Mouse (Mus musculus): Measurements from ENCODE around the gene Sdha.

Gene Sdha

GRCm38 (mm10) chr13:74349566-74350434 lies at the start of gene Sdha, which contains the start of gene Ccdc127:
Gene Sdha (minus strand): TSS chr13:74350280.
Gene Ccdc127 (plus strand): TSS chr13:74350309.
- DNase-seq (ENCODE audit: low read depth, low spot score): peak; percentile 98

DNA sequence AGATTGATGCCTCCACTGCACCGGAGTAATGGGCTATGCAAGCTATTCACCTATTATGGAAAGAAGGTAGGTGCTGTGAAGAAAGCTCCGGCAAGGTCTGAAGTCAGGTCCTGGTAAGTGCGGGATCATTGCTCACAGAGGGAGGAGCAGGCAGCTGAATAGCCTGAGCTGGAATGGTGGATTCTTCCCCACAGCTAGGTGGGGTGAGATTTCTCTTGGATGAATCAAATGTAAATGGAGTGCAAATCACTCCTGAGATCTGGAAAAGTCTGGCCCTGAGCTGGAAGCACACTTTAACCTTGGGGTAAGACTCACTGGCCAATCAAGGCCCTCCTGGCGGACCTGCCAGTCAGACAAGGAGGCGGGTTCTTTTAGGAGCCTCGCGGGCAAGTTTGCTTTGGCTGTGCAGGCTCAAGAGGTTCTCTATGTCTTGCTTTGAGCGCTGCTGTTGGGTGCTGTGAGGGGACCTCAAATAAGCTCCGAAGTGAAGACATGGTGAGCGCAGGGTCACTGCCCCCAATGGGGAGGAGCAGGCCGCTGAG lies 49.3 kb upstream of the Sdha start, which contains the start of gene Ftl1-ps1:
Ftl1-ps1 (plus strand) TSS at position 397 of the 542 bp plus-strand sequence.
- DNase-seq (ENCODE audit: low read depth, low spot score): no peak

- DNase-seq (ENCODE audit: low read depth, low spot score): no peak
Observed at GRCm38 (mm10) chr13:74391156-74391555, 41.1 kb upstream of the Sdha start.

- no peak for DNase-seq (ENCODE audit: low read depth, low spot score)
Observed at GRCm38 (mm10) chr13:74390371-74390990, 40.4 kb upstream of the Sdha start, which contains the start of gene Zfp72. Gene Zfp72 (minus strand): TSS chr13:74390836.

DNA sequence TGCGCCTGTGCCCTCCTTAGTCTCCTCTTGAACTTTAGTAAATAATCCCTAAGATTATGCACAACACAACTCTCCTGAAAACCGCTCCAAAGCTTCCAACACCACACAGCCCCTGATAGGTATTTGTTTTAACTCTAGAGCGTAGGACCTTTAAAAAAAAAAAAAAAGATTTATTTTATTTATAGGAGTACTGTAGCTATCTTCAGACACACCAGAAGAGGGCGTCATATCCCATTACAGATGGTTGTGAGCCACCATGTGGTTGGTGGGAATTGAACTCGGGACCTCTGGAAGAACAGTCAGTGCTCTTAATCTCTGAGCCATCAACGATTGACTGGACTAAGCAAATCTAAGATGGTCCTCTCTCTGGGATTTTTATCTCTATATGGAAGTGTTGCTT lies 39.6 kb upstream of the Sdha start:
- no peak for DNase-seq (ENCODE audit: low read depth, low spot score)

DNA sequence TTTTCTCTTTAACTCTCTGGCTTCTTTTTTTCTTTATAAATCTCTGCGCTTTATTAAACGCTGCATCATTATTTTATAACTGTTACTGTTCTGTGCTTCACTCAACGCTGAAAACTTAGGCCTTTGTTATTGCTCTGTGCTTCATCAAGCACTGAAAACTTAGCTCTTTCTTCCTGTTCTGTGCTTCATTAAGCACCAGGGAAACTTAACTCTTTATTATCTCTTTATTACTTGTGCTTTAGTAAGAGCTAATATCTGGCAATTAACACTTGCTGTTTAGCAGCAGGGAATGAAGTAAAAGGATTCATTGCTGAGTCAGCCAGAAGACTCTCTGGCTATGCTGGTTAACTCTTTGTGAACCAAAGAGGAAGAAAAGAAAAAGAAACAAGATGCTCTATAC lies 32.2 kb upstream of the Sdha start:
- no peak for DNase-seq (ENCODE audit: low read depth, low spot score)

- no peak for DNase-seq (ENCODE audit: low read depth, low spot score)
Observed at GRCm38 (mm10) chr13:74381533-74382276, 31.6 kb upstream of the Sdha start.

DNA sequence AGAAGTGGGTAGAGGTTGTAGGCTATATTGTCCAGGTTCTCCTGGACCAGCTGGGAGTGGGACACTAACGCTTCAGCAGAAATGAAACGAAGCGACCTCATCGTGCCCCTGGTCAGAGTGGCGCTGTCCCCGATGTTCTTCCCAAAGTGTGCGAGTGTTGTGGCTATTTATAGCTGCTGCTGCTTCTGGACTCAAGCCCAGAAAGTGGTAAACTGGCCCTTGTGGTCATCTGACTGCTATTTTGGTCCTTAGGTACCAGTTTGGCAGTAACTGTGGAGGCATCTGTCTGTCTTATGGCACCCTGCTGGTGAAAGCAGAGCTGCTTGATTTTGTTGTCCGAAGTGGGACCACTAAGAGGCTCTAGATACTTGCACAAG lies 13.8 kb upstream of the Sdha start, which contains the start of gene Lrrc14b:
Lrrc14b (minus strand) TSS at position 147 of the 377 bp plus-strand sequence.
- no peak for DNase-seq (ENCODE audit: low read depth, low spot score)

- no peak for DNase-seq (ENCODE audit: low read depth, low spot score)
Observed at GRCm38 (mm10) chr13:74363176-74363858, 13.2 kb upstream of the Sdha start.

DNA sequence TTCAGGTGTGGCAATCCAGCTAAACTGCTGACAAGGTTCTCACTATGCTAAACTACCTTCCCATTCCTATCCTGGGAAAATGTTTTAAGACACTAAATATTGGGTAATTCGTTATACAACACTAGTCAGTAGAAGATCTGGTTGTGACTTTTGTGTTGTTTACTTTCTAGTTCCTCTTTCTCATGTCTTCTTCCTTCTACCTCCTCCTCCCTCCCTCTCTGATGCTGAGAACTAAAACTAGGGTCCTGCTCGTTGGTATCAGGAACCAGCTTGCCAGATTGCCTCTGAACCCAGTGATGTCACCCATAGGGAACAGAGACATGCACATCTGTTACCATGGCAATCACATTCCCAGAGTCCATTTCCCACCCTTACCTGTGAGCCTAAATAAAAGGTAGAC lies 12.1 kb upstream of the Sdha start:
- no peak for DNase-seq (ENCODE audit: low read depth, low spot score)

GRCm38 (mm10) chr13:74356491-74356890 lies 6.4 kb upstream of the Sdha start:
- no peak for DNase-seq (ENCODE audit: low read depth, low spot score)

GRCm38 (mm10) chr13:74350435-74350906 lies 391 bp upstream of the Sdha start:
- no peak for DNase-seq (ENCODE audit: low read depth, low spot score)

DNA sequence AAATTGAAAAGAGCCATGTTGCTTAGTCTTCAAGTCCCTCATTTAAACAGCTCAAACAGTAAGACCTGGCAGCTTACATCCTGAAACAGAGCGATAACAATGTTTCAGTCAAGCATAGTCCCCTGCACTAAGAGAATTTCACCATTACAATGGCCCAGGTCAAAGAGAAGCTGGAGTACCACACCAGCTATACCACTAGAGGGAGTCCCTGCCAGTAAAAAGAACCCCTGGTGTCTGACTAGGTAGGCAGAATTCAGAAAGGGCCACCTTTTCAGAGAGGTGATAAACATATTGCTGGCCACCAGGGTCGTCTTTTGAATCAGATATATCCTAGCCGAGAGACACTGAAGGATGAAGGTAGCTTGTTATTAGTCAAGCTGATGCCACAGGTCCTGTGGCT lies 9.0 kb downstream of the Sdha start:
- no peak for DNase-seq (ENCODE audit: low read depth, low spot score)

DNA sequence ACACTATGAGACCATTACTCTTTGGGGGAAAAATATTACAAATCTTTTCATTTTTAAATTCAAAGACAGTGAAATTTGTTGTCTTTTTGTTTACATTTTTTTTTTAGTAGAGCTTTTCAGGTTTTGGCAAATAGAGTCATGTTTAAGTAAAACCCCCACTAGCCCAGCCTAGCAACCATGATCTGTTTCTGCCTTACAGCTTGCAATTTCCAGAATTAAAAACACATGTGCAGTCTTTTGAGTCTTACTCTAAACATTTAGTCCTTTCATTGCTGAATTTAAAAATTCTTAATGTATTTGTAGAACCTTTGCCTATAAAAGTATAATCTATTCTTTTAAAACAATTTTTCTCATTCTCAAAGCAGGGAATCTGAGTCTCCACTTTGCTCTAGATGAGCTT lies 20.8 kb downstream of the Sdha start:
- no peak for DNase-seq (ENCODE audit: low read depth, low spot score)

DNA sequence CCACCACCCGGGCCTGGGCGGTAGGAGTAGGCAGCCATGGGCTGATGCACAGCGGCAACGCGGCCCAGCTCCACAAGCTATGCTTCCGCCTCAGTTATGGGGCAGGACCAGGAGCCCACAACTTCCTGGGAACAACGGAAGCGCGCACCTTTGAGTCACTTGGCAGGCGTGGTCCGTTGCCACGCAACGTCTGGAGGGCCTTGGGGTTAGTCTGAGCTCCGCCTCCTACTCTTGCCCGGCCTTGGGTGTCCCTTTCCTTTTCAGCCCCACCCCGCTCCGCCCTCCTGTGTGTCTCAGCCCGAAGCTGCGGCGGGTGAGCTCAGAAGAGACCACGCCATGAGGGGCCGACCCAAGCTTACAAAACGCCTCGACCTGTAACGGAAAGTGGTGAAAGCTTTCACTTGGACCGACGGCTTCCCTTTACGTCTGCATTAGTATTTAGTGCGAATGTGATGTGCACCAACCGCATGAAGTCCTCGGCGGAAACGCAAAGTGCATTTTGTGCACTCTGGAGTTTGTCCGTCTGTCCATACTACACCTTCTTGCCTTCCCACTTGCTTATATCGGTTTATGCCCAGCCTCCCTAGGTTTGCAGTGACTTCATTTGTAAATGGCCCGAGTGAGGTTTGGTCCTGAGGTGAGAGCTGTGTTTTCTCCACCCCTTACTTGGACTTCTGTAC lies 32.8 kb downstream of the Sdha start, which contains the start of gene Pdcd6:
Pdcd6 (minus strand) TSS at position 411 of the 680 bp plus-strand sequence.
- peak; percentile 95 for DNase-seq (ENCODE audit: low read depth, low spot score)

DNA sequence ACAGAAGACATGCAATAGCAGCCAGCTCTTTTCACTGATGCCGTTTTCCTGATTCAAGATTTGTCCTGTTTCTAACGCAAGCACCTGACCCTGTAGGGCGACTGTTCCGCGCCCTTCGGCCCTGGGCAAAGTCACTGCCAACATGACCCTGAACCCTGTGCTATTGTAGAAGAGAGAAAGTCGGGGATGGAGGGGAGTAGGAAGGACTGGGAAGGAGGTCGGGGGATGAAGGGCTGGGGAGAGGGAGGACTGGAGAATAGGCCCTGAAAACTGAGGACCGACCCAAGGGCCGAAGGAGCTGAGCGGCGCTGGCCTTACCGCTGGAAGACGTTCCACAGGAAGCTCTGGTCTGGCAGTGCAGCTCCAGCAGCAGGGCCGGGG lies 33.3 kb downstream of the Sdha start:
- DNase-seq (ENCODE audit: low read depth, low spot score): no peak

GRCm38 (mm10) chr13:74316386-74316785 lies 33.7 kb downstream of the Sdha start:
- no peak for DNase-seq (ENCODE audit: low read depth, low spot score)

- no peak for DNase-seq (ENCODE audit: low read depth, low spot score)
Observed at GRCm38 (mm10) chr13:74314616-74315015, 35.5 kb downstream of the Sdha start.

GRCm38 (mm10) chr13:74305780-74306179 lies 44.3 kb downstream of the Sdha start:
- no peak for DNase-seq (ENCODE audit: low read depth, low spot score)

GRCm38 (mm10) chr13:74305380-74305779 lies 44.7 kb downstream of the Sdha start:
- no peak for DNase-seq (ENCODE audit: low read depth, low spot score)

Data from c-Kit-negative CD71-positive TER-119-positive erythroid progenitor cells, embryonic 14.5 days (primary cell).